Mouse (Mus musculus): ENCODE results near the gene Rbp7.
A peak's percentile ranks its signal among the peaks of the same experiment; 100 is the strongest.
"Not testable (repeated sequence)": the region's sequence is repeated elsewhere in the genome, so short reads cannot be mapped to it uniquely, and the experiment has no call there.

The Rbp7 gene

GRCm38 (mm10) chr4:149457163-149457562 lies 2.4 kb upstream of the Rbp7 start:
- DNase-seq (ENCODE audit: low spot score in 2 of 2) = not testable (repeated sequence)

GRCm38 (mm10) chr4:149454263-149454662 lies 515 bp downstream of the Rbp7 start:
- DNase-seq (ENCODE audit: low spot score in 2 of 2) = no peak

- DNase-seq (ENCODE audit: low spot score in 2 of 2) = no peak
Measured at GRCm38 (mm10) chr4:149453656-149454055, 1.1 kb downstream of the Rbp7 start.

GRCm38 (mm10) chr4:149450636-149451035 lies 4.1 kb downstream of the Rbp7 start:
- DNase-seq (ENCODE audit: low spot score in 2 of 2) = no peak

- DNase-seq (ENCODE audit: low spot score in 2 of 2) = no peak
Measured at GRCm38 (mm10) chr4:149446309-149446708, 8.5 kb downstream of the Rbp7 start.

- no peak for DNase-seq (ENCODE audit: low spot score in 2 of 2)
Measured at GRCm38 (mm10) chr4:149445868-149446267, 8.9 kb downstream of the Rbp7 start.

- DNase-seq (ENCODE audit: low spot score in 2 of 2) = peak; percentile 53 to 73
Measured at GRCm38 (mm10) chr4:149444964-149445701, 9.6 kb downstream of the Rbp7 start.

- DNase-seq (ENCODE audit: low spot score in 2 of 2) = no peak
Measured at GRCm38 (mm10) chr4:149444465-149444864, 10.3 kb downstream of the Rbp7 start.

GRCm38 (mm10) chr4:149442436-149442835 lies 12.3 kb downstream of the Rbp7 start:
- no peak for DNase-seq (ENCODE audit: low spot score in 2 of 2)

- no peak for DNase-seq (ENCODE audit: low spot score in 2 of 2)
Measured at GRCm38 (mm10) chr4:149440576-149440975, 14.2 kb downstream of the Rbp7 start.

GRCm38 (mm10) chr4:149431887-149432286 lies 22.9 kb downstream of the Rbp7 start:
- DNase-seq (ENCODE audit: low spot score in 2 of 2) = not testable (repeated sequence)

GRCm38 (mm10) chr4:149429592-149429991 lies 25.2 kb downstream of the Rbp7 start:
- no peak for DNase-seq (ENCODE audit: low spot score in 2 of 2)

GRCm38 (mm10) chr4:149426325-149427199 lies 28.2 kb downstream of the Rbp7 start, which contains the start of gene Ube4b:
Gene Ube4b (minus strand): TSS chr4:149426749.
- peak; percentile 85 to 91 for DNase-seq (ENCODE audit: low spot score in 2 of 2)

- peak in 1 of 2 experiments; percentile 5 for DNase-seq (ENCODE audit: low spot score in 2 of 2)
Measured at GRCm38 (mm10) chr4:149425801-149426292, 28.9 kb downstream of the Rbp7 start.

- no peak for DNase-seq (ENCODE audit: low spot score in 2 of 2)
Measured at GRCm38 (mm10) chr4:149424755-149425154, 30.0 kb downstream of the Rbp7 start.

GRCm38 (mm10) chr4:149417854-149418365 lies 36.9 kb downstream of the Rbp7 start:
- DNase-seq (ENCODE audit: low spot score in 2 of 2) = no peak

GRCm38 (mm10) chr4:149416986-149417385 lies 37.8 kb downstream of the Rbp7 start:
- no peak for DNase-seq (ENCODE audit: low spot score in 2 of 2)

GRCm38 (mm10) chr4:149416417-149416816 lies 38.4 kb downstream of the Rbp7 start:
- DNase-seq (ENCODE audit: low spot score in 2 of 2) = no peak

- no peak for DNase-seq (ENCODE audit: low spot score in 2 of 2)
Measured at GRCm38 (mm10) chr4:149415651-149416169, 39.1 kb downstream of the Rbp7 start.

GRCm38 (mm10) chr4:149414259-149414658 lies 40.5 kb downstream of the Rbp7 start:
- DNase-seq (ENCODE audit: low spot score in 2 of 2) = no peak

GRCm38 (mm10) chr4:149409759-149410158 lies 45.0 kb downstream of the Rbp7 start:
- no peak for DNase-seq (ENCODE audit: low spot score in 2 of 2)

GRCm38 (mm10) chr4:149408331-149408730 lies 46.4 kb downstream of the Rbp7 start:
- no peak for DNase-seq (ENCODE audit: low spot score in 2 of 2)

All from spleen, postnatal 14 days (tissue).